Mouse (Mus musculus) stomach, embryonic 15.5 days (tissue): ENCODE measurements around the gene Vmn1r137. TPM values are rescaled to one million over a fixed set of nuclear protein-coding genes. Genes with fewer than 3 reads are reported as not detected.
"Not testable (repeated sequence)": the region's sequence is repeated elsewhere in the genome, so short reads cannot be mapped to it uniquely, and the experiment has no call there.

Experiments used
- ATAC-seq: fragments of 200-750 bp; cut with Nextera tagmentation; 2 replicates; pipeline ENCODE4 v1.8.0; 2017; ENCODE audit warnings: low read depth, moderate number of reproducible peaks, moderate TSS enrichment; ENCODE audit not compliant: insufficient read depth, low FRiP score
- H3K27ac ChIP-seq: fragments of 300-500 bp; sonication (generic); 2 replicates; pipeline ENCODE4 v1.5.1; 2015; ENCODE audit warnings: mild to moderate bottlenecking, inconsistent platforms
- H3K27me3 ChIP-seq: fragments of 300-500 bp; sonication (generic); replicated peaks from 2 replicates; pipeline ENCODE4 v1.6.1; 2015; ENCODE audit warnings: inconsistent platforms
- H3K36me3 ChIP-seq: fragments of 300-500 bp; sonication (generic); 2 replicates; pipeline ENCODE4 v1.6.1; 2015; ENCODE audit warnings: inconsistent platforms
- H3K4me1 ChIP-seq: fragments of 300-500 bp; sonication (generic); 2 replicates; pipeline ENCODE4 v1.6.1; 2015; ENCODE audit warnings: inconsistent platforms
- H3K4me2 ChIP-seq: fragments of 300-500 bp; sonication (generic); 2 replicates; pipeline ENCODE4 v1.6.1; 2015; ENCODE audit warnings: mild to moderate bottlenecking, inconsistent platforms
- H3K4me3 ChIP-seq: fragments of 300-500 bp; sonication (generic); replicated peaks from 2 replicates; pipeline ENCODE4 v1.5.1; 2015; ENCODE audit warnings: inconsistent platforms
- H3K9ac ChIP-seq: fragments of 300-500 bp; sonication (generic); 2 replicates; pipeline ENCODE4 v1.6.1; 2015; ENCODE audit warnings: inconsistent platforms
- H3K9me3 ChIP-seq: fragments of 300-500 bp; sonication (generic); 2 replicates; pipeline ENCODE4 v1.6.1; 2016; ENCODE audit warnings: inconsistent platforms
- WGBS: fragments of 180-500 bp; shearing (Covaris S2); methylation state at CpG from one replicate; pipeline ENCODE4 v1.1.7; 2015; 5-methylcytosine and 5-hydroxymethylcytosine counted together
- polyA plus RNA-seq: library from polyadenylated mRNA; unstranded; fragments of >200 nt; fragmentation: Nextera tagmentation; extraction: Ambion mirVana; gene quantifications from 2 replicates; pipeline ENCODE4 v1.2.1, GENCODE M21; 2015

Gene Vmn1r137
- not detected in 2 replicates for polyA plus RNA-seq

DNA sequence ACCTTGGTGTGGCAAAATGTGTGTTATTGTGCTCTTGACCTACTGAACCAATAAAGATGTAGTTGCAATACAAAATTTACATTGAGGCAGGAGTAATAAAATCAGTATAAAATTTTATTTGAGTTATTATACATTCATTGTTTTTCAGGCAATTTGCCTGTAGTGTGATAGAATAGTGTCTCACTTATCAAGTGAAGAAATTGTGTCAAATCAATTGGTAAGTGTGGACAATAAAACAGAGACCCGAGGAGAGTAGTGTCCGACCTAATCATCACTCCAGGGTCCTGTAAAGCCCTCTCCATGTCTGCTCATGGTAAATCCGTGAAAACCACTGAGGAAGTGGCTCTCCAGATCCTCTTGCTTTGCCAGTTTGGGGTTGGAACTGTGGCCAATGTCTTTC lies at the start of gene Vmn1r137:
Vmn1r137 (plus strand) TSS at position 301 of the 400 bp plus-strand sequence.
- H3K27ac ChIP-seq, H3K4me3 ChIP-seq, H3K36me3 ChIP-seq, H3K9me3 ChIP-seq, H3K27me3 ChIP-seq, H3K4me1 ChIP-seq, ATAC-seq, H3K4me2 ChIP-seq, H3K9ac ChIP-seq: not testable (repeated sequence)
- no CpG with 5 or more reads among the region's 3 CpGs for WGBS

DNA sequence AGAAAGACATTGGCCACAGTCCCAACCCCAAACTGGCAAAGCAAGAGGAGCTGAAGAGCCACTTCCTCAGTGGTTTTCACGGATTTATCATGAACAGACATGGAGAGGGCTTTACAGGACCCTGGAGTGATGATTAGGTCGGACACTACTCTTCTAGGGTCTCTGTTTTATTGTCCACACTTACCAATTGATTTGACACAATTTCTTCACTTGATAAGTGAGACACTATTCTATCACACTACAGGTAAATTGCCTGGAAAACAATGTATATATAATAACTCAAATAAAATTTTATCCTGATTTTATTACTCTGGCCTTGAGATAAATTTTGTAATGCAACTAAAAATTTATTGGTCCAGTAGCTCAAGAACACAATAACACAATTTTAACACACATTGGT lies 34.4 kb downstream of the Vmn1r137 start, which contains the start of gene Vmn1r138:
Vmn1r138 (minus strand) TSS at position 101 of the 400 bp plus-strand sequence.
- not testable (repeated sequence) for H3K9me3 ChIP-seq, H3K27me3 ChIP-seq, H3K4me3 ChIP-seq, H3K4me2 ChIP-seq, H3K27ac ChIP-seq, H3K36me3 ChIP-seq, H3K9ac ChIP-seq, H3K4me1 ChIP-seq, ATAC-seq
- WGBS = no CpG with 5 or more reads among the region's 2 CpGs

Other genes with a start within 250 kb of the Vmn1r137 start
- not detected in 2 replicates for gene Gm4175, start 233.1 kb upstream of the Vmn1r137 start, polyA plus RNA-seq
- gene Gm4177, start 197.9 kb upstream of the Vmn1r137 start, polyA plus RNA-seq = not detected in 2 replicates
- not detected in 2 replicates for gene Vmn1r135, start 162.2 kb upstream of the Vmn1r137 start, polyA plus RNA-seq
- gene Gm5725, start 150.3 kb upstream of the Vmn1r137 start, polyA plus RNA-seq = not detected in 2 replicates
- gene Gm5891, start 73.3 kb upstream of the Vmn1r137 start, polyA plus RNA-seq = not detected in 2 replicates
- gene Vmn1r138, start 34.3 kb downstream of the Vmn1r137 start, polyA plus RNA-seq = not detected in 2 replicates
- not detected in 2 replicates for gene Gm6176, start 61.7 kb downstream of the Vmn1r137 start, polyA plus RNA-seq
- gene Vmn1r139, start 74.5 kb downstream of the Vmn1r137 start, polyA plus RNA-seq = not detected in 2 replicates
- gene Gm16451, start 123.7 kb downstream of the Vmn1r137 start, polyA plus RNA-seq = not detected in 2 replicates
- gene Gm10666, start 140.2 kb downstream of the Vmn1r137 start, polyA plus RNA-seq = not detected in 2 replicates
- gene Vmn1r142, start 169.4 kb downstream of the Vmn1r137 start, polyA plus RNA-seq = not detected in 2 replicates
- not detected in 2 replicates for gene Vmn1r143, start 194.8 kb downstream of the Vmn1r137 start, polyA plus RNA-seq
- not detected in 2 replicates for gene Gm8653, start 206.7 kb downstream of the Vmn1r137 start, polyA plus RNA-seq
- not detected in 2 replicates for gene Gm8453, start 234.9 kb downstream of the Vmn1r137 start, polyA plus RNA-seq